Mouse (Mus musculus): ENCODE measurements at regions not wholly inside any gene's neighbourhood (a gene's known extent, or its start where the extent isn't known, plus 50 kb on each side); places are given as distances from the start of the nearest gene placed in this dataset.

GRCm38 (mm10) chr17:43206701-43207470 is 63.2 kb upstream of the Adgrf1 start:
- WGBS, result 93% methylated on average over 3 of the region's 3 CpGs
- H3K27ac ChIP-seq (ENCODE audit: insufficient read depth, low read depth, low read length), result no peak overlapping the region
- no peak for TF ChIP-seq POLR2A (IDR thresholded peaks at IDR 0.05; ENCODE audit: insufficient read depth, low read depth, low read length)
- TF ChIP-seq CTCF (IDR thresholded peaks at IDR 0.05; ENCODE audit: insufficient read depth, low read depth, low read length), result no peak
- H3K4me3 ChIP-seq (ENCODE audit: insufficient read depth, low read depth, low read length), result no peak overlapping the region
- H3K4me1 ChIP-seq (ENCODE audit: control insufficient read depth, insufficient read depth, low read length), result no peaks in the 10 kb centered on the region

- Histone ChIP-seq H3K4me1 (ENCODE audit: control insufficient read depth, insufficient read depth, low read length) (no peaks in the 10 kb centered on the region), H3K27ac (ENCODE audit: insufficient read depth, low read depth, low read length) (no peak overlapping the region), H3K4me3 (ENCODE audit: insufficient read depth, low read depth, low read length) (no peak overlapping the region)
- TF ChIP-seq POLR2A (IDR thresholded peaks at IDR 0.05; ENCODE audit: insufficient read depth, low read depth, low read length), result no peak
- TF ChIP-seq CTCF (IDR thresholded peaks at IDR 0.05; ENCODE audit: insufficient read depth, low read depth, low read length), result no peak
- WGBS, result 90% methylated on average over 1 of the region's 1 CpGs
Measured at GRCm38 (mm10) chr17:43209727-43210126, 60.4 kb upstream of the Adgrf1 start.

- Histone ChIP-seq H3K27ac (ENCODE audit: insufficient read depth, low read depth, low read length) (no peak overlapping the region), H3K4me3 (ENCODE audit: insufficient read depth, low read depth, low read length) (no peak overlapping the region), H3K4me1 (ENCODE audit: control insufficient read depth, insufficient read depth, low read length) (no peaks in the 10 kb centered on the region)
- TF ChIP-seq CTCF (IDR thresholded peaks at IDR 0.05; ENCODE audit: insufficient read depth, low read depth, low read length) (no peak), POLR2A (IDR thresholded peaks at IDR 0.05; ENCODE audit: insufficient read depth, low read depth, low read length) (no peak)
- WGBS, result 98% methylated on average over 1 of the region's 1 CpGs
Measured at GRCm38 (mm10) chr17:43214038-43214437, 56.1 kb upstream of the Adgrf1 start.

- H3K4me3 ChIP-seq (ENCODE audit: insufficient read depth, low read depth, low read length), result no peak overlapping the region
- WGBS, result 90% methylated on average over 4 of the region's 4 CpGs
- H3K27ac ChIP-seq (ENCODE audit: insufficient read depth, low read depth, low read length), result no peak overlapping the region
- TF ChIP-seq CTCF (IDR thresholded peaks at IDR 0.05; ENCODE audit: insufficient read depth, low read depth, low read length) (no peak), POLR2A (IDR thresholded peaks at IDR 0.05; ENCODE audit: insufficient read depth, low read depth, low read length) (no peak)
- no peaks in the 10 kb centered on the region for H3K4me1 ChIP-seq (ENCODE audit: control insufficient read depth, insufficient read depth, low read length)
Measured at GRCm38 (mm10) chr17:43219636-43220035, 50.5 kb upstream of the Adgrf1 start.

Data from olfactory bulb, adult 2 months (tissue).